8 mouse cellular contexts compared by ENCODE assay signal in genomic region chrX:103694381-103694780, GRCm38 (mm10).
A peak's percentile ranks its signal among the peaks of the same experiment; 100 is the strongest.
DNase-seq lines count a peak whose midpoint lies in the region; ATAC-seq and TF ChIP-seq lines count a peak whose summit lies in the region.

No protein-coding gene starts in this region.

- no peaks in the 10 kb centered on the region for H3K27me3 ChIP-seq in cerebellum, adult 2 months (ENCODE audit: control insufficient read depth, insufficient read depth, low read length)
- no peaks in the 10 kb centered on the region for H3K27me3 ChIP-seq in testis, adult 2 months (ENCODE audit: control insufficient read depth, insufficient read depth, low read length)
- peaks cover 73% of the 10 kb centered on the region for H3K27me3 ChIP-seq in liver, embryonic 12.5 days (replicated peaks)
- H3K27me3 ChIP-seq in stomach, embryonic 16.5 days (ENCODE audit: control insufficient read depth, insufficient read depth, low read length): peaks cover 36% of the 10 kb centered on the region; the same call in 1 of the 2 replicates

- no peak overlapping the region for H3K27ac ChIP-seq in cerebellum, adult 2 months (ENCODE audit: insufficient read depth, low read length)
- H3K27ac ChIP-seq in testis, adult 2 months (ENCODE audit: control insufficient read depth, insufficient read depth, low read depth, low read length): no peak overlapping the region
- no peak overlapping the region for H3K27ac ChIP-seq in liver, embryonic 12.5 days
- H3K27ac ChIP-seq in stomach, embryonic 16.5 days (ENCODE audit: low read length): no peak overlapping the region

- TF ChIP-seq CTCF in cerebellum, adult 2 months (IDR thresholded peaks at IDR 0.05; ENCODE audit: borderline replicate concordance, insufficient read depth, low read depth, low read length): no peak
- TF ChIP-seq CTCF in testis, adult 2 months (IDR thresholded peaks at IDR 0.05; ENCODE audit: control insufficient read depth, insufficient read depth, insufficient replicate concordance, low read depth, low read length): no peak

- 56% methylated on average over 10 of the region's 10 CpGs for WGBS in cerebellum, adult 2 months
- 44% methylated on average over 10 of the region's 10 CpGs for WGBS in liver, embryonic 12.5 days (ENCODE audit: insufficient replicate concordance)
- 30% methylated on average over 10 of the region's 10 CpGs for WGBS in stomach, embryonic 16.5 days

- peak in 1 of 2 experiments; percentile 11 for DNase-seq in cerebellum, adult 2 months
- no peak for DNase-seq in cerebellum, adult 11 months
- DNase-seq in testis, postnatal 14 days (ENCODE audit: low spot score): no peak
- DNase-seq in layer of hippocampus, adult 9-10 months (ENCODE audit: low spot score): no peak
- DNase-seq in cerebellum, adult 9-11 months: no peak

- TF ChIP-seq POLR2A in cerebellum, adult 2 months (IDR thresholded peaks at IDR 0.05; ENCODE audit: borderline replicate concordance, insufficient read depth, low read length): no peak
- TF ChIP-seq POLR2A in testis, adult 2 months (IDR thresholded peaks at IDR 0.05; ENCODE audit: control insufficient read depth, low read depth, low read length): no peak

- no peaks in the 10 kb centered on the region for H3K36me3 ChIP-seq in testis, adult 2 months (ENCODE audit: control insufficient read depth, insufficient read depth, low read length)
- no peaks in the 10 kb centered on the region for H3K36me3 ChIP-seq in liver, embryonic 12.5 days
- H3K36me3 ChIP-seq in stomach, embryonic 16.5 days (ENCODE audit: control insufficient read depth, insufficient read depth, low read length): no peaks in the 10 kb centered on the region

- no peak for ATAC-seq in liver, embryonic 12.5 days
- no peak for ATAC-seq in stomach, embryonic 16.5 days (ENCODE audit: insufficient read depth, low FRiP score)

- H3K4me3 ChIP-seq in cerebellum, adult 2 months (replicated peaks; ENCODE audit: insufficient read depth, low read depth, low read length): peak overlapping the region; percentile 4
- H3K4me3 ChIP-seq in testis, adult 2 months (ENCODE audit: control insufficient read depth, low read depth, low read length): peak overlapping the region; percentile 85
- no peak overlapping the region for H3K4me3 ChIP-seq in liver, embryonic 12.5 days
- H3K4me3 ChIP-seq in stomach, embryonic 16.5 days (replicated peaks; ENCODE audit: low read length): no peak overlapping the region; the same call in 1 of the 2 replicates

- H3K4me1 ChIP-seq in cerebellum, adult 2 months (ENCODE audit: control insufficient read depth, insufficient read depth, low read length): no peaks in the 10 kb centered on the region
- H3K4me1 ChIP-seq in testis, adult 2 months (ENCODE audit: control insufficient read depth, insufficient read depth, low read length): peaks cover 7% of the 10 kb centered on the region
- H3K4me1 ChIP-seq in liver, embryonic 12.5 days: no peaks in the 10 kb centered on the region; the same call in 1 of the 2 replicates
- no peaks in the 10 kb centered on the region for H3K4me1 ChIP-seq in stomach, embryonic 16.5 days (ENCODE audit: control insufficient read depth, insufficient read depth, low read length)

- no peak overlapping the region for H3K9ac ChIP-seq in liver, embryonic 12.5 days
- no peak overlapping the region for H3K9ac ChIP-seq in stomach, embryonic 16.5 days (ENCODE audit: low read length)

- H3K4me2 ChIP-seq in liver, embryonic 12.5 days: peak overlapping the region; percentile 78
- peak overlapping the region; percentile 85 for H3K4me2 ChIP-seq in stomach, embryonic 16.5 days (ENCODE audit: low read depth, low read length)

- H3K9me3 ChIP-seq in liver, embryonic 12.5 days (replicated peaks): no peaks in the 10 kb centered on the region
- H3K9me3 ChIP-seq in stomach, embryonic 16.5 days (replicated peaks; ENCODE audit: control insufficient read depth, low read length): no peaks in the 10 kb centered on the region

Comparison
In these comparisons a context has a peak if more than half of its experiments do, and no peak if none do; other contexts are left out.
1. H3K4me3 ChIP-seq: peak in cerebellum, adult 2 months (single experiment) and testis, adult 2 months (single experiment); none in liver, embryonic 12.5 days (single experiment) and stomach, embryonic 16.5 days (single experiment).